Mouse (Mus musculus) testis, postnatal 10 days (tissue): ENCODE measurements around the gene Cryba2.
A peak's percentile ranks its signal among the peaks of the same experiment; 100 is the strongest.

Experiments used
- DNase-seq: peaks from one replicate; pipeline ENCODE4 v3.0.0; 2021; ENCODE audit warnings: low spot score

Cryba2 gene

DNA sequence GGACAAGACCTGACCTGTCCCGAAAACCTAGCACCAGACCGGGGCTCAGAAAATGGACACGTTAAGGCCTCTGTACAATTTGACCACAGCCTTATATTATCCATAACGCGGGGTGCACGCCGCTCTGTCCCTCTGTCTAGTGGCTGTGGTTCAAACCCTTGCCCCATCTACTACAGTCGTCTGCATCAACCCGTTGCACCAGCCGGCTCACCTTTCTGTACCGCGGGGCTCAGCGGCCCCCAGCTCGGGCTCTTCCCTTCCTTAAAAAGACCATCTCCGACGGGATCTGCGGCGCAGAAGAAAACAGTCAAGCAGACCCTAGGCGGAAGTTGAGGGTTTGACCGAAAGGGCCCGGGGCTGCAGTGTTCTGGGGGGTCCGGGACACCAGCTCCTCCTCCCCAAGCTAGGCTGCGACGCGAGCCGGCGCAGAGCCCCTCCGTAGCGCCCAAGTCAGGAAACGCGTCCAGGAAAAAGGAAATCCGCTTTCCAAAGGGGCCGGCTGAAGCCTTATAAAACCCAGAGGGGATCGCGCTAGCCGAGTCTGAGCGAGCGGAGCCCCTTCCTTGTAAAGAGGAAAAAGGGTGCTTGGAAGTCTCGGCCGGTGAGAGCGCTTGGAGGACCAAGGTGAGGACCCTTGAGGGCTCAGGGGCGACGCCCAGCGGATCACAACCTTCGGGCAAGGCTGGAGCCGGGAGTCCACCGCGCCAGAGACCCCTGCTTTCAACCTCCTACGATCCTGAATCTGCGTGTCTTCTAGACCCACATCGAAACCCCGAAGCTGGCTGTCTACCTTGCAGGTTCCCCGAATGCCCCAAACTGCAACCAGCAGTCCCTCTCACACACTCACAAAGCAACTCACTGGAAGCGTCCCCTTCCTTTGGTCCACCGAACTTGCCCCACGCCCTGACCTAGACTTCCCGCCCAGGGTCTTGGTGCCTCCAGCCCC lies 8.5 kb downstream of the Cryba2 start:
- DNase-seq: no peak

DNA sequence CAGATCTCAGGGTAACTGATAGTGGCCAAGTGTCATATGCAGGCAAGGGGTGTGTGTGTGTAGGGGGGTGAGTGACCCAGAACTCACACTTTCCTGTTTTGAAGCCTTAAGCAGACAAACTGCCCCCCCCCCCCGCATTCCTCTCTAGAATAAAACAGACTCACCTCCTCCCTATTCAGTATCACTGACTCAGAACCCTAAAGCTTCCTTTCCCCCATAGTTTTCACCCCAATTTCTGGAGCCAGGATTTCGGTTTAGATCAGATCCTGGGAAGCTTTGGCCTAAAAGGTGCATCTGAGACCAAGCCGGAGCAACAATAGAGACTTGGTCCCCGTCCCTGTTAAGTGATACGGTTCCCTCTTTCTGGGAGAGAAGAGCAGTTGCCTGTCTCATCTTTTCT lies 9.5 kb downstream of the Cryba2 start:
- no peak for DNase-seq

DNA sequence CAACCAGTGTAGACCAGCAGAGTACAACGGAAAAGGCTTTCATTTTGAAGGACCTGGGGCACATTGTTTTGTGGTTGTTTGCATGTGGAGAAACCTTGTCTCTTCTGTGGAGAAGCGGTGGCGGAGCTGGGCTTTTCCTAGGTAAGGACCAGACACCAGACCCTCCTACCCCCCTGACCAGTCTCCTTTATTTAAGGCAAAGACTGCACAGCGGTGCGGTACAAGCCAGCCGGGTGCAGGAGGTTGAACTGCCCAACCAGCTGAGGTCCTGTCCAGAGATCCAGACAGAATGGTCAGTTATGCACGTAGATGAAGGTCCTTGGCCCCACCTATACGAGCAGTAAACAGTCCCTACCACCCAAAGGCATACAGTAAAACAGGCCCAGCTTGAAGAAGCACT lies 10.1 kb downstream of the Cryba2 start:
- DNase-seq: no peak

DNA sequence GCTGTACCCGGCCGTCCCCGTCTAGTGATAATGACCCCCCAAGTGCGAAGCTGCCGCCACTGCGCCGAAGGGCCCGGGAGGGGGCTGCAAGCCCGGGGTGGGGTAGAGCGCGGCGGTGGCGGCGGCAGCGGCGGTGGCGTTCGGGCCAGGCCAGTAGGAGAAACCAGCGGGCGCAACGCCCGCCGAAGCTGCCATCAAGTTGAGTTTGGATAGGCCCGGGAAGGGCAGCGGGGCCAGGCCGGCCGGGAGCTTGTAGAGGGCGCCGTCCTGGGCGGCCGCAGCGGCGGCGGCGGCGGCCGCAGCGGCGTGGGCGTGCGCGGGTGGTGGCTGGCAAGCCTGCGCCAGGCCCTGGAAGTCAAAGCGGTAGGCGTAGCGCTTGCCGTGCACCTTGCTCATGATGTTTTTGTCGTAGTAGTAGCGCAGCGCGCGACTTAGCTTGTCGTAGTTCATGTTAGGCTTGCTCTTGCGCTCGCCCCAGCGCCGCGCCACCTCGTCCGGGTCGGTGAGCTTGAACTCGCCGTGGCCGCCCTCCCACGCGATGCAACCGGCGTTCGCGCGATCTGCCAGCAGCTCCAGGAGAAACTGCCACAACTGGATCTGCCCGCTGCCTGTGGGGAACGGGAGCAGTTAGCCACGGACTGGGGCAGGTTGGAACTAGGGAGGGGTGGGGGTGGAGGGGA lies 10.7 kb downstream of the Cryba2 start:
- DNase-seq: no peak

DNA sequence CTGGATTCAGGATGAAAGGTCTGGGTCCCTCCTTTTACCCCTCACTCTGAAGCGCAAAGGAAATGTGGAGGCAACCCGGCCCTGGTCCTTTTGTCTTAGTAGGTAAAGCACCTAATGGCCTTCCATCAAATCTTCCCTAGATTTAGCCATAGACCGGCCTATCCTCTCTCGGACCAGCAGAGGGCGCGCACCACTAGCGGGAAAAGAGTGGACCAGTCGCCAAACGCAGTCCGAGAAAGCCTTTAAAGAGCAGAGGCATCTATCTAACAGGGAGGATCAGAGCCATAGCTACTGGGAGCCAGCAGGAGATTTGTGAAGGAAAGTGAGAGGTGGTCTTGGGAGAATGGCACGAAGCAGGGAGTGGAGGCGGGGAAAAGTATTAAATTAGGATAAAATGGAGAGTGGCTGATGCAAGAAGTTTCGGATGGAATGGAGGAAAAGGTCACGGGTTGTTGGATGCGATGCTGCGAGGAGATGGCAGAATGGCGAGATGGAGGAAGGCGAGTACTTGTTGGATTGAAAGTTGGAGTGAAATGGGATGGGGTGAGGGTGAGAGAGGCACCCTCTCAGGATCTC lies 12.1 kb downstream of the Cryba2 start:
- DNase-seq: peak; percentile 85

DNA sequence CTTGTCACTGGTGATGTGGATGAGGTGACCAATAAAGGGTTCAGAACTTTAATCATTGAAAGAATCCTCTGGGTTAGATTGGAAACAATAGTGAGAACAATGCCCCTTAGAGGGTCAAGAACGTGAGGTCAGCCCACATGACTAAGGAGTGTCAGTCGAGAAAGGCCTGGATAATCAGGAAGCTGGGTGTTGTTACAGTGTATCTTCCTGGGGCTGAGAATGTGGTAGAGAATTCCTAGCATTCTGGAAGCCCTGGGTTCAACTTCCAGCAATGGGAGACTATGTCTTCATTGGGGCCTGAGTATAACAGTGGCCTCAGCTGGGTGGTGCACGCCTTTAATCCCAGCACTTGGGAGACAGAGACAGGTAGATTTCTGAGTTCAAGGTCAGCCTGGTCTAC lies 15.7 kb downstream of the Cryba2 start:
- no peak for DNase-seq

DNA sequence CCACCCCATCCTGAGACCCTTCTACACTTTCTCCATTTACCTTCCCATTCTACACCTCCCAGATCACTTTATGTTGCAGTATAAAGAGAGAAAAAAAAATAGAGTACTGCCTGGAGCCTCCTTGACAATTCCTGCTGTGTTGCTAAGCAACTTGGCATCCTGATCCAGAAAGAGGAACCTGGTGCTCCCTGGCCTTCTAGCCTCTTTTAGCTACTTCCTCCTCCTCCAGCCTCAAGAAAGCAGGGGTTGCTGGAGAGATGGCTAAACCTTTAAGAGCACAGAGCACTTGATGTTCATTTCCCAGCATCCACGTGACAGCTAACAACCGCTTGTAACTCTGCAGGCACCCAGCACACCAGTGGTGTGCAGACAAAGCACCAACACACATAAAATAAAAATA lies 20.7 kb downstream of the Cryba2 start:
- no peak for DNase-seq

DNA sequence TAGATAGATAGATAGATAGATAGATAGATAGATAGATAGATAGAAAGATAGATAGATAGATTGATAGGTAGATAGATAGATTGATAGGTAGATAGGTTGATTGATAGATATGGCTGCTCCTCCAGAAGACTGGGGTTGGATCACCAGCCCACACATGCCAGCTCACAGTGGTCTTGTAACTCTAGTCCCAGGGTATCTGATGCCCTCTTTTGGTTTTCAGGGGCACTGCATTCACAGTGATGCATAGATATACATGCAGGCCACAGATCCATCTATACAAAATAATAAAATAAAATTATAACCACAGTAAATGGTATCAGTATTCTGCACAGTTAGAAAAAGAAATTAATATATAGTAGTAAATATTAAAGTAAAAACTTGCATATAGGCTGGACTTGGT lies 31.2 kb downstream of the Cryba2 start:
- DNase-seq: no peak

DNA sequence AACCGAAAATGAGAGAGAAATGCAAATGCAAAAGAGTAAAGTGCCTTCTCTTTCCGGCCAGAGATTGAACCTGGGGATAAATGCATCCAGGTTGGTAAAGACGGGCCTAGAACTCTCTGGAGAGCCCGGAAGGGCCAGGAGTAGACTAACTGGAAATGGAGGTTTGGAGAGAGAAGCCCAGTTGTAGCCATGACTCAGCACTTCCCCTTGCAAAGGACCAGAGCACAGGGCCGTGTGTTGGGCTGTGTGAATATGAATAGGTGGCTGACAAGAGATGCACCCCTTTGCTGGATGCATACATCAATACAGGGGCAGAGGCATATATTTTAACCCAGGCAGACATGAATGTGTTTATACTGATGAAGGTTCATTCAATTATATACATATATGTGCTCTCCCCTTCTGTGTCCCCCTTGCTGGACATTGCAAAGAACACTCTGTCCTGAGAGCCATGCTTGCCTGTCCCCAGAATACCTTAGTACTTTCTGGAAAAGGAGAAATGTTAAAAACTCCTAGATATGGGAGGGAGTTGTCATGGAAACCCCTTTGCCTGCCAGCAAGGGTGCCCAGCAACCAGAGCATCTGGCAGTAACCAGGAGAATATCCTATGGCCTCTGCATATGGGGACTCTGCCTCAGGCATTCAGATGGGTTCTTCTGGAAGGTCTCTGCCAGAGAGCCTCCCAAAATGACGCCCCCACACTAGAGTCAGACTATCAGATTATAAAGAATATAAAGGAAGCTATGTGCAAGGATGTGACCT lies 33.5 kb downstream of the Cryba2 start:
- DNase-seq: no peak

DNA sequence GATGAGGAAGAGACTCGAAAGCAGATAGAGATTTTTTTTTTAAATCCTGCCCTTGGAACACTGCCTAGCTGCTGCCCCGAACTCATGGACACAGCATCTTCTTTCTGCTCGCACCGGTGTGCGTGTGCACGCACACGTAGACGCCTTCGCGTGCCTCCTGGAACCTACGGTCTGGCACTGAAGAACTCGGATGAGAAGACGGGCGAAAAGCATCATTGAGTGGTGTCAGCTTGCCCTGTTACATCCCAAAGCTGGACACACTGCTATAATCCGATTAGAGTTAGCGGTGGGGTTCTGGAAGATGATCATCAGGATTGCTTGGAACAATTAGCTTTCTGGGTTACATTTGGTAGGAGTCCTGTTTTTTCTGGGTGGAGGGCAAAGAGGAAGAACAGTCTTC lies 34.1 kb downstream of the Cryba2 start:
- no peak for DNase-seq

DNA sequence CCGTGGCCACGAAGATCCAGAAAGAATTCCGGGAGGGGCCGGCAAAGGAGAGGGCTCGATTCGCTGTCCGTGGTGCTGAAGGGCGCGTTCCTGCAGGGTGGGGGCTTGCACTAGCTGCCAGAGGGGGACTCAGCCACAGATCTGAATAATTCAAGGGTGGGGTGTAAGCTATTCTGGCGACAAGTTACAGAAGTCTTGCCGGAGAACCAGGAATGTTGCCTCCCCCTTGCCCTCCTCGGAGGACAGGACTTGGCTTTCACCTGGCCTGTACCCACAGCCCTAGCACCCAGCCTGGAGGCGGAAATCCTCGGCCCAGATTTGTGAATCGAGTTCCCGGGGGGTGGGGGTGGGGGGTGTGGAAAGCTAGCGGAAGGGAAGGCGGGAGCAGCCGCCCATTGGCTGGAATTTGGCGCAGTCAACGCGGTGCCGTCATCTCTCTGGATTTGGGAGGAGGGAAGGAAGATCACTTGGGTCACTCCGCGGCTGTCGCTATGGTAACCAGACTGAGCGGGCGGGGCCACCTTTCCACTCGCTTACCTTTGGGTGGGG lies 34.7 kb downstream of the Cryba2 start:
- peak; percentile 86 for DNase-seq

DNA sequence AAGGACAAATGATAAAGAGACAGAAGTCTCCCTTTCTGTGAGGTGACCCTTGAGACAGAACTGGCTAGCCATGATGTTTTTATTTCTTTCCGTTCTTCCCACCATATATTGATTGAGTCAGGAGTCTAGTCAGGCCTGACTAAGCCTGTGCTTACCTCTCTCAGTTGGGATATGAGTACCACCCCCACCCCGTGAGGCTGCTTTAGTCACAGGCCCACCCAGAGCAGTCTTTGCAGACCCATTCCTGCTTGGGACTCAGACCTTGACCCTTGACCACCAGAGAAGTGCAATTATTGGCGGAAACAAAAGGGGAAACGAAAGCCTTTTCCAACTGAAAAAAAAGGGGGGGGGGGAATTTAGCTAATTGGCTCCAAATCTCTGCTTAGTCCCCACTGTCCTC lies 35.3 kb downstream of the Cryba2 start:
- DNase-seq: no peak

DNA sequence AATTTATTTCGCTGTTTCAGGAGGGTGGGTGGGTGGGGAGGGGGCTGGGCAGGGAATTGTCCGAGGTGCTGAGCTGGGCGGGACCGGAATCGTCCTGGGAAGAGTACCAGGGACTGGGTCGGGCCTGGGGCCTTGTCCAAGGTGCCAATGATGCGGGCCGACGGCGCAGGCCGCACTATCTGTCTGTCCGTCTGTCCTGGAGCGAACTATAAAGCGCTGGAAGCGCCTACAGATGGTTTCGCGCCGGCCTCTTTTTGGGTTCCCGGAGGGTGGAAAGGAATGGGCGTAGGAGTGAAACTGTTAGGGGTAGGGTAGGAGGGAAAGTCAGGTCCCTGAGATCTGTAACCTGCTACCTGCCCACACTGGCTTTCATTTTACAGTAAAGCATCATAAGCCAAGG lies 35.7 kb downstream of the Cryba2 start:
- DNase-seq: no peak

DNA sequence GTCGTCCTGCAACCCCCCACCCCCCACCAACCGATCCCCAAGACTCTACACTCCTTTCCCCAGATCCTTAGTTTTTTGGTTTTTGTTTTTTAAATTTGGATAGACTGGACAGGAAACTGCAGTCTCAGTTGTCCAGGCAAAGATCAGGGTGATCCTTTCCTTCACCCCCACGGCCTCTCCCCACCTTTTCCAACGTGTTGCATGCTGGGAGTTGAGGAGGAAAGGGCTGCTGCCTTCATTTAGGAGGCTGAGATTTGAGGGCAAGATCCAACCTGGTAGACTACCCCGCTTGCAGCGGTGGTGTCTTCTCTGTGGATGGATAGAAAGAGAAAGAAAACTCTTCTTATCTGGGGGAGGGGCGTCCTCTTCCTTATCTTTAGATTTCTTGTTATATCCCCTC lies 36.2 kb downstream of the Cryba2 start:
- no peak for DNase-seq

DNA sequence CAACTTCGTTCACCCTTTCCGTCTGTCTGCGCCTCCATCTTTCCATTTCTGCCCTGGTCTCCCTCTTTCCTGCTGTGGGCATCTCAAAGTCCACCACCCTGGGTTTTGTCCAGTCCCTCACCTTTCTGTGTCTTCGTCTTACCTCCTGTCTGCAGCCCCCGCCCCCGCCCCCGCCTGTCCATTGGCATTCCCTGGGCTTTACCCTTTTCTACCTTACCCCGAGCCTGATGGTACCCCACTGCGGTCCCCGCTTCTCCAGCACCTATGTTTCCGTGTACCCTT lies 36.6 kb downstream of the Cryba2 start:
- no peak for DNase-seq

DNA sequence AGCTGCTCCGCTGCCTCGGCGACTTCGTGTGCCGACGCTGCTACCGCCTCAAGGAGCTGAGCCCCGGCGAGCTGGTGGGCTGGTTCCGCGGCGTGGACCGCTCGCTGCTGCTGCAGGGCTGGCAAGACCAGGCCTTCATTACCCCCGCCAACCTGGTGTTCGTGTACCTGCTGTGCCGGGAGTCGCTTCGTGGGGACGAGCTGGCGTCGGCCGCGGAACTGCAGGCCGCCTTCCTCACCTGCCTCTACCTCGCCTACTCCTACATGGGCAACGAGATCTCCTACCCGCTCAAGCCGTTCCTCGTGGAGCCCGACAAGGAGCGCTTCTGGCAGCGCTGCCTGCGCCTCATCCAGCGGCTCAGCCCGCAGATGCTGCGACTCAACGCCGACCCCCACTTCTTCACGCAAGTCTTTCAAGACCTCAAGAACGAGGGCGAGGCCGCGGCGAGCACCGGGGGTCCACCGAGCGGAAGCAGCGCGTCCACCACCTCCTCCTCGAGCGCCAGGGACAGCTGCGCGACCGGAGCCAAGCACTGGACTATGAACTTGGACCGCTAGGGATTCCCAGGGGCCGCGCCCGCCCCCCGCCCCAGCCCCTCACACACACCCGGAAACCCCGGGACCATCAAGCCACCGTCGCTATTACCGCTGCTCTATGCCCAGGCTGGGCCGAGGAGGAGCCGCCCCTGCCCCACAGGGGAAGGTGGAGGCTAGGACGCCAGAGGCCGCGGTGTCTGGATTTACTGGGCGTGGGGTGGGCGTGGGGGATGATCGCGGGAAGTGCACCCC lies 37.1 kb downstream of the Cryba2 start:
- DNase-seq: no peak

DNA sequence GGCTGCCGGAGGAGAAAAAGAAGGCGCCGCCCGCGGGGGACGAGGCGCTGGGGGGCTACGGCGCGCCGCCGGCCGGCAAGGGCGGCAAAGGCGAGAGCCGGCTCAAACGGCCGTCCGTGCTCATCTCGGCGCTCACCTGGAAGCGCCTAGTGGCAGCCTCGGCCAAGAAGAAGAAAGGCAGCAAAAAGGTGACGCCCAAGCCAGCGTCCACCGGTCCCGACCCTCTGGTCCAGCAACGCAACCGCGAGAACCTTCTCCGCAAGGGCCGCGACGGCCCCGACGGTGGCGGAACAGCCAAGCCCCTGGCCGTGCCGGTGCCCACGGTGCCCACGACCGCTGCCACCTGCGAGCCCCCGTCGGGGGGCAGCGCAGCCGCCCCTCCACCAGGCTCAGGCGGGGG lies 37.8 kb downstream of the Cryba2 start:
- peak; percentile 49 for DNase-seq

DNA sequence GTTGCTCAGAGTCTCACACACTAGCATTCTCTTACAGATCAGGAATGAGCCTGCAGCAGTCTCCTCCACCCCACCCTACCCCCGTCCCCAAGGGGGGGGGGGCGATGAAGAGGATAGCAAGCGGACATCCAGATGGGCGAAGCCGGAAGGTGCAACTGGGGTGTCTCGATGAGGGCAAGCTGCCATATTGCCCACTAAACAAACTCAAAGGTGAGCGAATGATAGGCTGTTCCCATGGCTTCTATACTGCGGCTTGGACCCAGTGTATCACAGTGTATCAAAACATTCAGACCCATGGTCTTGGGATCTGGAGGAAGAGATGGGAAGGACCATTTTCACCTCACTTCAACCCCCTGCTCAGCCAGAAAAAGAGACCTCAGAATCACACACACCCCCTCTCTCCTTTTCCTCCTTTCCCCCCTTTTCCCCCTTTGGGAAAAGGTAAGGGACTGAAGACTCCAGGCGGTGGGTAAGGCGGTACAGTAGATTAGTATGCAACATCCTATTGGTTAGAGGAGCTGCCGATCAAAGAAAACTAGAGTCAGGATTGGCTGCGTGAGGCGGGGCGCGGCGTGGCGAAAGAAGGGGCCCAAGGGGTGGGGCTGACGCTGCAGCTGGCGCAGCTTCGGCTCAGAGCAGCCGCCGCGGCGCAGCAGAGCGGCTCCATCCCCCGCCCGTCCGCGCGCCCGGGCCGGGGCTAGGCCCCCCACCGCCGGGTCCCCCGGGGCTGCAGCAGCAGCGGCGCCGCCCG lies 38.5 kb downstream of the Cryba2 start, which contains the start of gene Cdk5r2:
Cdk5r2 (plus strand) TSS at position 629 of the 751 bp plus-strand sequence.
- DNase-seq: peak; percentile 77

DNA sequence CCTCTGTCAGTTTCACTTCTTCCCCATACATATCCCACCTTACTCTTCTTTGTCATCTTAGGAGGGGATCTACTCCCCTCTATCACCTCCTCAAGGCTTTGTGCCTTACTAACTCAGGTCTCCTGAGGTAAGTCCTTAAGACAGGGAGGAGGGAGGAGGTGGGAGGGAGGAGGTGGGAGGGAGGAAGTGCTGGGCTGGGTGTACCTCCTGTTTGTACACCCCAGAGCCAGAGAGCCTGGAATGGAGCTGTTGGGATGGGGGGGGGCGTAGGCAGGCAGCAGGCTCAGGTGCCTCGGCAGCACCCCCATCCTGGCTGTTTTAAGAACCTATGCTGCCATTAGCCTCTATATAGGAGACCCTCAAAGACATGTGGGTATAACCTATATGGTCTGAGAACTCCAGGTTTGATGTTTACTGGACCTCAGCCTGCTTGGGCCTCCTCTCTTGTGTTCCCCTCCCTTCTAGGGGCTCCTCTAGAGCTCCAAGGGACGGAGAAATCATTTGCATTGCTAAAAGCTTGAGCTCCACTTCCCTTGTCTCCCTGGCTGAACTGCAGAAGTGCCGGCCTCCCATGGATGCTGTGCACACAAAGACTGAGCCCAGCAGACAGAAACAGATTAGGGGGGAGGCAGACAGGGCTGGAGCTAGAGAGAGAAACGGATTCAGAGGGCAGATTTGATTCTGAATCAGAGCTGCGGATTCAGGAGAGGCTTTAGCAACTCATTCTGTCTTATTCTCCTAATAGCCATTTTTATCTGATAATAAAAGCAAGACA lies 41.8 kb downstream of the Cryba2 start:
- no peak for DNase-seq

DNA sequence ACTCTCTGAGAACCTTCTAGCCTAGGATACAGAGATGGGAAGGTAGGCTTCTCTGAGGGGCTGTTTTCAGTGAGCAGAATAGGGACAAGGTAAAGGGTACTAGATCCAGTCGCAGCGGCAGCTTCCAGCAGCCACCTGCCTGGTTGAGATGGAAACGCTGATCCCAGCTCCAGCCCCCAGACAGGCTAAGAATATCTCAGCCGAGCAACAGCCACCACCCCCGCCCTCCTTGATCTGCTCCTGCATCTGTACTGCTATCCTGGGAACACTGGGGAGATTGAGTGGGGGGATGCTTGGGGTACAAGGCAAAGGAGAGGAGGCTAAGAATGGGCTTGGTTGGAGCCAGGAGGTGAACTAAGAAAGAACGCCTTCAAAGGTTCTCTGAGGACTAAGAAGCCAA lies 42.7 kb downstream of the Cryba2 start:
- no peak for DNase-seq
